Mouse (Mus musculus): ENCODE measurements around the gene Tbx21. TPM values are rescaled to one million over a fixed set of nuclear protein-coding genes. Genes with fewer than 3 reads are reported as not detected.

Gene Tbx21
- polyA plus RNA-seq, 1 experiment from 2014 or later: not detected

GRCm38 (mm10) chr11:97052219-97052646, 62.9 kb downstream of the Tbx21 start:
- Histone ChIP-seq H3K27me3 (ENCODE audit: insufficient read depth, low read length) (no peaks in the 10 kb centered on the region), H3K4me1 (ENCODE audit: insufficient read depth) (0 out of 2 replicates have a peak, but pooled peaks cover 8% of the 10 kb centered on the region), H3K4me3 (ENCODE audit: low read depth, low read length) (peak overlapping the region; percentile 65; the same call in 1 of the 2 replicates), H3K9ac (no peak overlapping the region; the same call in none of the 2 replicates), H3K27ac (ENCODE audit: low read depth) (peak overlapping the region; percentile 69; the same call in 1 of the 2 replicates), H3K9me3 (ENCODE audit: low read depth, low read length) (no peaks in the 10 kb centered on the region), H3K4me2 (peak overlapping the region; percentile 90), H3K36me3 (ENCODE audit: insufficient read depth) (peaks cover 50% of the 10 kb centered on the region)
- no peak for TF ChIP-seq CTCF (IDR thresholded peaks at IDR 0.05; ENCODE audit: low read depth)
- ATAC-seq (ENCODE audit: insufficient read depth) (peak; percentile 65), DNase-seq (peak; percentile 61)
- 21% methylated on average over 11 of the region's 11 CpGs for WGBS

GRCm38 (mm10) chr11:97050944-97051586, 64.1 kb downstream of the Tbx21 start:
- peak overlapping the region; percentile 31; the same call in 1 of the 2 replicates for H3K27ac ChIP-seq (ENCODE audit: low read depth)
- peaks cover 49% of the 10 kb centered on the region for H3K36me3 ChIP-seq (ENCODE audit: insufficient read depth)
- 19% methylated on average over 13 of the region's 13 CpGs for WGBS
- peak overlapping the region; percentile 66 for H3K9ac ChIP-seq
- H3K4me2 ChIP-seq: peak overlapping the region; percentile 90
- peak overlapping the region; percentile 65 for H3K4me3 ChIP-seq (ENCODE audit: low read depth, low read length)
- no peak for TF ChIP-seq CTCF (IDR thresholded peaks at IDR 0.05; ENCODE audit: low read depth)
- H3K27me3 ChIP-seq (ENCODE audit: insufficient read depth, low read length): no peaks in the 10 kb centered on the region
- ATAC-seq (ENCODE audit: insufficient read depth) (peak; percentile 18; the same call in 1 of the 2 replicates), DNase-seq (no peak)
- 0 out of 2 replicates have a peak, but pooled peaks cover 8% of the 10 kb centered on the region for H3K4me1 ChIP-seq (ENCODE audit: insufficient read depth)
- no peaks in the 10 kb centered on the region for H3K9me3 ChIP-seq (ENCODE audit: low read depth, low read length)

GRCm38 (mm10) chr11:97050216-97050943, 64.8 kb downstream of the Tbx21 start, which contains the start of gene Osbpl7:
TSS of gene Osbpl7 (plus strand) at chr11:97050628.
- peak within 1 kb of the TSS; percentile 90 for H3K4me2 ChIP-seq
- ATAC-seq (ENCODE audit: insufficient read depth): peak; percentile 74
- peak within 1 kb of the TSS; percentile 31; the same call in 1 of the 2 replicates for H3K27ac ChIP-seq (ENCODE audit: low read depth)
- H3K9me3 ChIP-seq (ENCODE audit: low read depth, low read length): no peaks in the 10 kb centered on the region
- peak within 1 kb of the TSS; percentile 66 for H3K9ac ChIP-seq
- peak within 1 kb of the TSS; percentile 65 for H3K4me3 ChIP-seq (ENCODE audit: low read depth, low read length)
- 6% methylated on average over 18 of the region's 18 CpGs for WGBS
- TF ChIP-seq CTCF (IDR thresholded peaks at IDR 0.05; ENCODE audit: low read depth): peak; percentile 49
- peaks cover 42% of the 10 kb centered on the region for H3K36me3 ChIP-seq (ENCODE audit: insufficient read depth)
- DNase-seq: peak; percentile 82
- H3K4me1 ChIP-seq (ENCODE audit: insufficient read depth): 0 out of 2 replicates have a peak, but pooled peaks cover 8% of the 10 kb centered on the region
- no peaks in the 10 kb centered on the region for H3K27me3 ChIP-seq (ENCODE audit: insufficient read depth, low read length)

- H3K4me2 ChIP-seq: peak overlapping the region; percentile 90; the same call in 1 of the 2 replicates
- H3K27me3 ChIP-seq (ENCODE audit: insufficient read depth, low read length): no peaks in the 10 kb centered on the region
- no peak overlapping the region for H3K27ac ChIP-seq (ENCODE audit: low read depth)
- H3K9me3 ChIP-seq (ENCODE audit: low read depth, low read length): no peaks in the 10 kb centered on the region
- DNase-seq: no peak
- H3K4me3 ChIP-seq (ENCODE audit: low read depth, low read length): no peak overlapping the region
- peaks cover 37% of the 10 kb centered on the region for H3K36me3 ChIP-seq (ENCODE audit: insufficient read depth)
- ATAC-seq (ENCODE audit: insufficient read depth): no peak
- WGBS: 71% methylated on average over 6 of the region's 6 CpGs
- H3K4me1 ChIP-seq (ENCODE audit: insufficient read depth): 0 out of 2 replicates have a peak, but pooled peaks cover 8% of the 10 kb centered on the region
- TF ChIP-seq CTCF (IDR thresholded peaks at IDR 0.05; ENCODE audit: low read depth): no peak
- H3K9ac ChIP-seq: no peak overlapping the region
These were observed 65.5 kb downstream of the Tbx21 start for GRCm38 (mm10) chr11:97049492-97050085.

- TF ChIP-seq CTCF (IDR thresholded peaks at IDR 0.05; ENCODE audit: low read depth): no peak
- no peak for ATAC-seq (ENCODE audit: insufficient read depth)
- H3K4me1 ChIP-seq (ENCODE audit: insufficient read depth): 0 out of 2 replicates have a peak, but pooled peaks cover 8% of the 10 kb centered on the region
- 82% methylated on average over 8 of the region's 8 CpGs for WGBS
- DNase-seq: no peak
- H3K4me2 ChIP-seq: no peak overlapping the region
- no peaks in the 10 kb centered on the region for H3K27me3 ChIP-seq (ENCODE audit: insufficient read depth, low read length)
- H3K36me3 ChIP-seq (ENCODE audit: insufficient read depth): peaks cover 34% of the 10 kb centered on the region
- no peak overlapping the region for H3K4me3 ChIP-seq (ENCODE audit: low read depth, low read length)
- no peak overlapping the region for H3K27ac ChIP-seq (ENCODE audit: low read depth)
- no peaks in the 10 kb centered on the region for H3K9me3 ChIP-seq (ENCODE audit: low read depth, low read length)
- H3K9ac ChIP-seq: no peak overlapping the region
These were observed 67.0 kb downstream of the Tbx21 start for GRCm38 (mm10) chr11:97048090-97048650.

Small RNA genes within 50 kb of the gene (microRNA-seq; reads per million reads assigned to microRNA genes)
- gene Mir7235 (ENCODE audit: borderline number of aligned reads): not detected
- 1.4 reads per million for gene Mir8103 (ENCODE audit: borderline number of aligned reads)

Other genes with a start within 250 kb of the Tbx21 start
- 61.8 and 63.8 TPM in 2 replicates for gene Cdk5rap3, start 198.8 kb downstream of the Tbx21 start, polyA plus RNA-seq (2014; fragmentation: Nextera tagmentation; extraction: Ambion mirVana)
- 24.1 and 30.8 TPM in 2 replicates for gene Prr15l, start 187.2 kb downstream of the Tbx21 start, polyA plus RNA-seq (2014; fragmentation: Nextera tagmentation; extraction: Ambion mirVana)
- gene Pnpo, start 171.3 kb downstream of the Tbx21 start, polyA plus RNA-seq (2014; fragmentation: Nextera tagmentation; extraction: Ambion mirVana): 18.4 and 19.5 TPM in 2 replicates
- gene Sp2, start 132.4 kb downstream of the Tbx21 start, polyA plus RNA-seq (2014; fragmentation: Nextera tagmentation; extraction: Ambion mirVana): 22.3 and 23.7 TPM in 2 replicates
- gene Sp6, start 101.9 kb downstream of the Tbx21 start, polyA plus RNA-seq (2014; fragmentation: Nextera tagmentation; extraction: Ambion mirVana): 0.22 and 0.43 TPM in 2 replicates
- gene Scrn2, start 85.4 kb downstream of the Tbx21 start, polyA plus RNA-seq (2014; fragmentation: Nextera tagmentation; extraction: Ambion mirVana): 24.5 and 30.2 TPM in 2 replicates
- gene Lrrc46, start 73.9 kb downstream of the Tbx21 start, polyA plus RNA-seq (2014; fragmentation: Nextera tagmentation; extraction: Ambion mirVana): 1.1 and 1.5 TPM in 2 replicates
- gene Mrpl10, start 73.8 kb downstream of the Tbx21 start, polyA plus RNA-seq (2014; fragmentation: Nextera tagmentation; extraction: Ambion mirVana): 84.5 and 85.5 TPM in 2 replicates
- 6.3 and 12.8 TPM in 2 replicates for gene Osbpl7, start 64.7 kb downstream of the Tbx21 start, polyA plus RNA-seq (2014; fragmentation: Nextera tagmentation; extraction: Ambion mirVana)
- gene Tbkbp1, start 36.2 kb upstream of the Tbx21 start, polyA plus RNA-seq (2014; fragmentation: Nextera tagmentation; extraction: Ambion mirVana): 9.4 and 10.8 TPM in 2 replicates
- gene Kpnb1, start 72.5 kb upstream of the Tbx21 start, polyA plus RNA-seq (2014; fragmentation: Nextera tagmentation; extraction: Ambion mirVana): 81.2 and 83.4 TPM in 2 replicates
- gene Npepps, start 165.3 kb upstream of the Tbx21 start, polyA plus RNA-seq (2014; fragmentation: Nextera tagmentation; extraction: Ambion mirVana): 70.7 and 76.2 TPM in 2 replicates
- 46.0 and 48.1 TPM in 2 replicates for gene Mrpl45, start 200.4 kb upstream of the Tbx21 start, polyA plus RNA-seq (2014; fragmentation: Nextera tagmentation; extraction: Ambion mirVana)
- 0.08 and 0.09 TPM in 2 replicates for gene Gpr179, start 236.7 kb upstream of the Tbx21 start, polyA plus RNA-seq (2014; fragmentation: Nextera tagmentation; extraction: Ambion mirVana)
- gene Socs7, start 247.2 kb upstream of the Tbx21 start, polyA plus RNA-seq (2014; fragmentation: Nextera tagmentation; extraction: Ambion mirVana): 1.9 and 2.7 TPM in 2 replicates